Mouse (Mus musculus) cerebellum, adult 18-20 months (tissue): ENCODE measurements at regions not wholly inside any gene's neighbourhood (a gene's known extent, or its start where the extent isn't known, plus 50 kb on each side); places are given as distances from the start of the nearest gene placed in this dataset.
"Not testable (repeated sequence)": the region's sequence is repeated elsewhere in the genome, so short reads cannot be mapped to it uniquely, and the experiment has no call there.

Source experiments
- DNase-seq, 2 experiments: peaks; one replicate each; pipeline ENCODE4 v3.0.0; 2021

GRCm38 (mm10) chr14:19327321-19327720 is 91.4 kb downstream of the Gm21738 start:
- no peak for DNase-seq

GRCm38 (mm10) chr14:19311614-19312013 is 107.1 kb downstream of the Gm21738 start:
- DNase-seq = no peak

GRCm38 (mm10) chr14:19302859-19303258 is 115.9 kb downstream of the Gm21738 start:
- DNase-seq = not testable (repeated sequence)

GRCm38 (mm10) chr14:19279096-19279495 is 139.6 kb downstream of the Gm21738 start:
- no peak for DNase-seq

GRCm38 (mm10) chr14:19277777-19278385 is 140.8 kb downstream of the Gm21738 start:
- DNase-seq = peak; percentile 51 to 61
